Mouse (Mus musculus) cerebellum, adult 2 months (tissue): ENCODE measurements around the gene Jak3. TPM values are rescaled to one million over a fixed set of nuclear protein-coding genes. Genes with fewer than 3 reads are reported as not detected.

Source experiments
- DNase-seq, 2 experiments: peaks; one replicate each; pipeline ENCODE4 v3.0.0; 2021
- H3K27ac ChIP-seq: fragments of 200-500 bp; 2 replicates; pipeline ENCODE4 v1.5.1; 2012; ENCODE audit warnings: low read length, control low read depth, inconsistent platforms; ENCODE audit not compliant: insufficient read depth
- H3K27me3 ChIP-seq: fragments of 200-500 bp; 2 replicates; pipeline ENCODE4 v1.6.1; 2012; ENCODE audit warnings: inconsistent platforms, mild to moderate bottlenecking, low read length, moderate library complexity; ENCODE audit not compliant: control insufficient read depth, insufficient read depth
- H3K4me1 ChIP-seq: fragments of 200-500 bp; 2 replicates; pipeline ENCODE4 v1.6.1; 2011; ENCODE audit warnings: low read length; ENCODE audit not compliant: control insufficient read depth, insufficient read depth
- H3K4me3 ChIP-seq: fragments of 200-500 bp; replicated peaks from 2 replicates; pipeline ENCODE3; 2011; ENCODE audit warnings: mild to moderate bottlenecking, low read depth, low read length, control low read depth; ENCODE audit not compliant: insufficient read depth
- CTCF ChIP-seq: fragments of 200-500 bp; IDR thresholded peaks from 2 replicates; pipeline ENCODE4 v1.5.1; 2011; ENCODE audit warnings: low read depth, mild to moderate bottlenecking, control low read depth, low read length, moderate library complexity, borderline replicate concordance; ENCODE audit not compliant: insufficient read depth
- POLR2A ChIP-seq: fragments of 200-500 bp; IDR thresholded peaks from 2 replicates; pipeline ENCODE4 v1.6.1; 2011; ENCODE audit warnings: low read length, control low read depth, borderline replicate concordance; ENCODE audit not compliant: insufficient read depth
- whole genome bisulfite sequencing: fragments of 180-500 bp; shearing (Covaris S2); methylation state at CpG from one replicate; pipeline ENCODE4 v1.1.7; 2018; 5-methylcytosine and 5-hydroxymethylcytosine counted together
- polyA plus RNA-seq: library from polyadenylated mRNA; depleted of rRNA; stranded (reverse); fragments of >200 nt; gene quantifications from 2 replicates; pipeline ENCODE4 v1.2.3, GENCODE M21; 2012

Jak3 gene
- polyA plus RNA-seq, 1 experiment, result 3.6 TPM

DNA sequence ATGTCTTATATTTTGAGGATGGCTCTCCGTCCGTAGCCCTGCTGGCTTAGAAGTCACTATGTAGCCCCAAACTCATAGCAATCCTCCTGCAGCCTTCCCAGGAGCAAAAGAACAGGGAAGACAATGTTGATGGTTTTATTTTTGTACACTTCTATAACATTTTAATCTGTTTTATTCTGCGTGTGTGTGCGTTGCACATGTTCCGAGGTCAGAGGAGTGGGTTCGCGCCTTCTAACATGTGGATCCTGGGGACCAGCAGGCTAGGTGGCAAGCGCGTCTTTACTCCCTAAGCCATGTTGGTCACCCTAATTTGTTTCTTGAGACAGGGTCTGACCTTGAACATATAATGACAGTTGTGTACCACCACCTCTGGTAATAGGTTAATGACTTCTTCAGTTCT is 707 bp downstream of the Jak3 start:
- DNase-seq, result no peak
- Histone ChIP-seq H3K27me3 (no peaks in the 10 kb centered on the region), H3K27ac (no peak overlapping the region), H3K4me3 (peak overlapping the region; percentile 98), H3K4me1 (peaks cover 13% of the 10 kb centered on the region)
- TF ChIP-seq POLR2A, result no peak
- no peak for TF ChIP-seq CTCF
- 70% methylated on average over 9 of the region's 9 CpGs for WGBS

DNA sequence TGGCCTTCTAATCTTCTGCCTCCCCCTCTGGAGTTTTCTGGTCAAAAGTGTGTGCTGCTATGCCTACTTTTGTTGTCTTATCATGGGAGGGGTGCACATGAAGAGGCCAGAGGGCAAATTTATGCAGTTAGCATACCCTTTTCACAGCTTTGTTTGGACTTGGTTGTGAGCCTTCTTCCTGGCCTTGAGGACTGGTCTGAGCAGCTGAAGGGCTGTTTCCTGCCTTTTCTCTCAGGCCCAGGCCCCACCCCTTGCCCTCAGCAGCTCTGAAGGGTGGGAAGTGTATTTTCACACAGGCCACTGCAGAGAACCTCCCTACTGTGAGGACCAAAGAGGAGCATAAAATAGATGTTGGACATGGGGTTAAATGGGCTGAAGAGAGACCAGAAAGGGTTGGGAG is 1.5 kb downstream of the Jak3 start:
- no peaks in the 10 kb centered on the region for H3K27me3 ChIP-seq
- DNase-seq, result no peak
- no peak for TF ChIP-seq CTCF
- TF ChIP-seq POLR2A, result no peak

DNA sequence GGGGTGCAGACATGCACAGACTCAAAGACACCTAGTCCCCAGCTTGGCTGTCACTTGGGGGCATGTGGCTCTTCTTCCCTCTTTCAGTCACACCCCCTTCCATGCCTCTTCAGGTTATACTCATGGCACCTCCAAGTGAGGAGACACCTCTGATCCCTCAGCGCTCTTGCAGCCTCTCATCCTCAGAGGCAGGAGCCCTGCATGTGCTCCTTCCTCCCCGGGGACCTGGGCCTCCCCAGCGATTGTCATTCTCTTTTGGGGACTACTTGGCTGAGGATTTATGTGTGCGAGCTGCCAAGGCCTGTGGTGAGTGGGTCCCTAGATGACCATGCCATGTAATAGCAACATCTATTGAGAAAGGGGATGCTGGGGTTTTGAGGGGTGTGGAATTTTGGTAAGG is 2.1 kb downstream of the Jak3 start:
- TF ChIP-seq CTCF, result no peak
- TF ChIP-seq POLR2A, result no peak
- no peak for DNase-seq

More for the DNA sequence above, 1.5 kb downstream of the Jak3 start:
- Histone ChIP-seq H3K4me3 (no peak overlapping the region), H3K4me1 (peaks cover 13% of the 10 kb centered on the region), H3K27ac (no peak overlapping the region)

DNA sequence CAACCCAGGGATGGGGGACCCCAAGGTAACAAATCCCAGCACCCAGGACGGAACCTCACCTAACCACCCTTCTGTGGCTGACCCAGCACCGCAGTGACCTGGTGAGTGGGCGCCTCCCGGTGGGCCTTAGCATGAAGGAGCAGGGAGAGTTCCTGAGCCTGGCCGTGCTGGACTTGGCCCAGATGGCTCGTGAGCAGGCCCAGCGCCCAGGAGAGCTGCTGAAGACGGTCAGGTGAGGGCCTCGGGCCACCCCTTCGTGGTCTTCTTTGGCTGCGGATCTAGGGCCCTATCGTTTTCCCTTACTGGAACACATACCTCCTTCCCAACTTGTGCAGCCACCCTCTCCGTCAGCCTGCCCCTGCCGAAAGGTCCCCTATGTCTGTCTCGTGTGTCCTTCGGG is 3.0 kb downstream of the Jak3 start:
- WGBS, result 23% methylated on average over 16 of the region's 16 CpGs
- Histone ChIP-seq H3K4me3 (peak overlapping the region; percentile 49), H3K4me1 (peaks cover 11% of the 10 kb centered on the region), H3K27me3 (no peaks in the 10 kb centered on the region), H3K27ac (no peak overlapping the region)
- no peak for TF ChIP-seq CTCF
- TF ChIP-seq POLR2A, result no peak
- peak in 1 of 2 experiments; percentile 34 for DNase-seq

More for the DNA sequence above, 2.1 kb downstream of the Jak3 start:
- WGBS, result 78% methylated on average over 4 of the region's 4 CpGs
- Histone ChIP-seq H3K4me1 (peaks cover 11% of the 10 kb centered on the region), H3K27me3 (no peaks in the 10 kb centered on the region), H3K27ac (no peak overlapping the region), H3K4me3 (no peak overlapping the region)

DNA sequence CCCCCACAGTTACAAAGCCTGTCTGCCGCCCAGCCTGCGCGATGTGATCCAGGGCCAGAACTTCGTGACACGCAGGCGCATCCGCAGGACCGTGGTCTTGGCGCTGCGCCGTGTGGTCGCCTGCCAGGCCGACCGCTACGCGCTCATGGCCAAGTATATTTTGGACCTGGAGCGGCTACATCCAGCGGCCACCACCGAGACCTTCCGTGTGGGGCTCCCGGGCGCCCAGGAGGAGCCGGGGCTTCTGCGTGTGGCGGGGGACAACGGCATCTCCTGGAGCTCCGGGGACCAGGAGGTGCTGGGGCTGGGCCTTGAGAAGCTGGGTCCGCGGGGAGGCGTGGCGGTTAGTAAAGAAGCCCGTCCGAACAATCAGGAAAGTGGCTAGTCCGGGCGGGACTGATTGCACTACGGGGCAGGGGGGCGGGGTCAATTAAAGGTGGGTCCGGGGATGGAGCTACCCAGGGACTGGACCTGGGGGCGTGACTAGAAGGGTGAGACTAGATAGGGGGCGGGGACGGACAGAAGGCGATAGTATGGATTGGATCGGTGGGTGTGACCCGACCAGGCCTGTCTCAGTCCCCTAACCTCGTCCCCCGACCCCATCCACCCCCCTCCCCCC is 3.6 kb downstream of the Jak3 start:
- Histone ChIP-seq H3K4me3 (peak overlapping the region; percentile 49), H3K27ac (no peak overlapping the region), H3K4me1 (peaks cover 11% of the 10 kb centered on the region), H3K27me3 (no peaks in the 10 kb centered on the region)
- DNase-seq, result peak; percentile 69
- TF ChIP-seq POLR2A, result no peak
- TF ChIP-seq CTCF, result no peak
- WGBS, result 4% methylated on average over 45 of the region's 46 CpGs

DNA sequence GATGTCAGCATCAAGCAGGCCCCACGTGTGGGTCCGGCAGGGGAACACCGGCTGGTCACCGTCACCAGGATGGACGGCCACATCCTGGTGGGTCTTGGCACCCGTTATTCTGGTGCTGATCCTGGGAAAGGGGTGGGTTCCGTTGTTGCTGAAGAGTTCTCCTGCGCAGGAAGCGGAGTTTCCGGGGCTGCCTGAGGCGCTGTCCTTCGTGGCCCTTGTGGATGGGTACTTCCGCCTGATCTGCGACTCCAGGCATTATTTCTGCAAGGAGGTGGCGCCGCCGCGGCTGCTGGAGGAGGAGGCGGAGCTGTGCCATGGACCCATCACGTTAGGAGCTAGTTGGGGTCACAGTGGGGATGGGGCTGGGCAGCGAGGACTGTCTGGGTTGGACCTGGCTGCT is 4.4 kb downstream of the Jak3 start:
- peaks cover 7% of the 10 kb centered on the region for H3K4me1 ChIP-seq
- WGBS, result 58% methylated on average over 21 of the region's 21 CpGs

DNA sequence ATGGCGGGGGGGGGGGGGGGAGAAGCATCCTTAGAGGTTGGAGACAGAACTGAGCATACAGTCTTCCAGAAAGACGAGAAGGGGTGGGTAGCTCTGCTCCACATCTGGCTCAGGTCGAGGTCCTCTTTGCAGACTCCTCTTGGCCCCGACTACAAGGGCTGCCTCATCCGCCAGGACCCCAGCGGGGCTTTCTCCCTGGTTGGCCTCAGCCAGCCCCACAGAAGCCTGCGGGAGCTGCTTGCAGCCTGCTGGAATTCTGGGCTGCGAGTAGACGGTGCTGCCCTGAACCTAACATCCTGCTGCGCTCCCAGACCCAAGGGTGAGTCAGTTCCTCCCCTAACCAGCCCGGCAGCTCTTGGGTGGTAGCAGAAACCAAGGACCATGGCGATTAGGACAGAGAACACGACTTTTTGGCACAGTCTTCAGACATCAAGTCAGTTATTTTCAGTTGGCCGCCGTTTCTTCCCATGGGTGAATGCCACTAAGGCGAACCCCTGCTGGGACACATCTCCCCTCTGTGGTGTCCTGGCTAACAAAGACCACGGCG is 5.3 kb downstream of the Jak3 start:
- 27% methylated on average over 18 of the region's 18 CpGs for WGBS
- no peak for DNase-seq
- TF ChIP-seq POLR2A (no peak), CTCF (no peak)

More for the DNA sequence above, 4.4 kb downstream of the Jak3 start:
- TF ChIP-seq POLR2A, result no peak
- TF ChIP-seq CTCF, result no peak
- Histone ChIP-seq H3K27ac (no peak overlapping the region), H3K27me3 (no peaks in the 10 kb centered on the region), H3K4me3 (no peak overlapping the region)
- DNase-seq, result no peak

DNA sequence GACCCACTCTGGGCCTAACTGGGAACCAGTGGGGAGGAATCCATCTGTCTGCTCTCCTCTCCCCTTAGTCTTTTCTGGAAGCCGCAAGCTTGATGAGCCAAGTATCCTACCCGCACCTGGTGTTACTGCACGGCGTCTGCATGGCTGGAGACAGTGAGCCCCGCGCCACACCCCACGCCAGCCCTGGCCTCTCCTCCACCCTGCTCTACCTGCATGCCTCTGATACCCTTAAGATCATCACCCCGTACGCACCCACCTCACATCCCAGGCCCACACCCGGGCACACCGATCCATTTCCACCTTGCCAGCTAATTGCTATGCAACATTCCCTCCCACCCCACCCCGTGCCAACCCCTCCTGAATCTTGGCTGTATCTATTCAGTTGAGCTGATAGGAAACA is 6.7 kb downstream of the Jak3 start:
- WGBS, result 56% methylated on average over 12 of the region's 12 CpGs
- Histone ChIP-seq H3K27ac (no peak overlapping the region), H3K27me3 (no peaks in the 10 kb centered on the region; the same call in 1 of the 2 replicates), H3K4me3 (no peak overlapping the region), H3K4me1 (peaks cover 14% of the 10 kb centered on the region; the same call in 1 of the 2 replicates)
- DNase-seq, result no peak
- TF ChIP-seq CTCF (no peak), POLR2A (no peak)

More for the DNA sequence above, 5.3 kb downstream of the Jak3 start:
- Histone ChIP-seq H3K27me3 (no peaks in the 10 kb centered on the region; the same call in 1 of the 2 replicates), H3K4me3 (no peak overlapping the region), H3K27ac (no peak overlapping the region), H3K4me1 (0 out of 2 replicates have a peak, but pooled peaks cover 9% of the 10 kb centered on the region)
